Mouse (Mus musculus) brown adipose tissue, adult 24 weeks (tissue): Measurements from ENCODE around the gene Gm42742. TPM values are rescaled to one million over a fixed set of nuclear protein-coding genes. Genes with fewer than 3 reads are reported as not detected.

ENCODE experiments used
- H3K27ac ChIP-seq: fragments of 200-500 bp; replicated peaks from 2 replicates; pipeline ENCODE4 v1.5.1; 2012; ENCODE audit warnings: low read depth, mild to moderate bottlenecking, low read length
- H3K4me1 ChIP-seq: fragments of 200-500 bp; 2 replicates; pipeline ENCODE4 v1.6.1; 2012; ENCODE audit warnings: low read length, mixed read lengths; ENCODE audit not compliant: control insufficient read depth, insufficient read depth, insufficient read length
- H3K4me3 ChIP-seq: fragments of 200-500 bp; 2 replicates; pipeline ENCODE4 v1.5.1; 2012; ENCODE audit warnings: low read depth, mild to moderate bottlenecking, low read length, moderate library complexity; ENCODE audit not compliant: insufficient read depth
- polyA plus RNA-seq: library from polyadenylated mRNA; stranded (reverse); fragments of >200 nt; gene quantifications from 2 replicates; pipeline ENCODE4 v1.2.4, GENCODE M21; 2012; ENCODE audit not compliant: missing spikeins, insufficient read depth, insufficient read length

The Gm42742 gene
- polyA plus RNA-seq, 1 experiment = 12.4 TPM

GRCm38 (mm10) chr7:127023896-127024690 lies 3.2 kb upstream of the Gm42742 start:
- H3K4me3 ChIP-seq = no peak overlapping the region
- H3K27ac ChIP-seq = no peak overlapping the region
- peaks cover 5% of the 10 kb centered on the region for H3K4me1 ChIP-seq

GRCm38 (mm10) chr7:127023272-127023691 lies 2.4 kb upstream of the Gm42742 start:
- Histone ChIP-seq H3K27ac (no peak overlapping the region), H3K4me3 (no peak overlapping the region; the same call in 1 of the 2 replicates), H3K4me1 (peaks cover 5% of the 10 kb centered on the region)

- H3K4me3 ChIP-seq = no peak overlapping the region
- H3K27ac ChIP-seq = no peak overlapping the region
- no peaks in the 10 kb centered on the region; the same call in none of the 2 replicates for H3K4me1 ChIP-seq
These were observed 1.8 kb upstream of the Gm42742 start for GRCm38 (mm10) chr7:127022528-127023271.

GRCm38 (mm10) chr7:127021563-127022527 lies 948 bp upstream of the Gm42742 start:
- H3K4me1 ChIP-seq = no peaks in the 10 kb centered on the region; the same call in none of the 2 replicates
- no peak overlapping the region for H3K27ac ChIP-seq
- no peak overlapping the region for H3K4me3 ChIP-seq

- Histone ChIP-seq H3K4me3 (peak overlapping the region; percentile 39), H3K4me1 (peaks cover 6% of the 10 kb centered on the region), H3K27ac (no peak overlapping the region)
These were observed 406 bp downstream of the Gm42742 start for GRCm38 (mm10) chr7:127020491-127020890.

GRCm38 (mm10) chr7:127020031-127020430 lies 866 bp downstream of the Gm42742 start:
- H3K4me1 ChIP-seq = peaks cover 8% of the 10 kb centered on the region
- peak overlapping the region; percentile 39 for H3K4me3 ChIP-seq
- H3K27ac ChIP-seq = no peak overlapping the region

- Histone ChIP-seq H3K27ac (no peak overlapping the region), H3K4me3 (peak overlapping the region; percentile 39; the same call in 1 of the 2 replicates), H3K4me1 (peaks cover 9% of the 10 kb centered on the region)
These were observed 1.5 kb downstream of the Gm42742 start for GRCm38 (mm10) chr7:127019306-127019960.

- Histone ChIP-seq H3K27ac (peak overlapping the region; percentile 45; the same call in 1 of the 2 replicates), H3K4me1 (peaks cover 9% of the 10 kb centered on the region), H3K4me3 (peak overlapping the region; percentile 6; the same call in 1 of the 2 replicates)
These were observed 2.2 kb downstream of the Gm42742 start for GRCm38 (mm10) chr7:127018416-127019305.

GRCm38 (mm10) chr7:127017950-127018345 lies 2.9 kb downstream of the Gm42742 start:
- no peak overlapping the region for H3K4me3 ChIP-seq
- H3K4me1 ChIP-seq = peaks cover 15% of the 10 kb centered on the region
- H3K27ac ChIP-seq = 0 out of 2 replicates have a peak overlapping the region, but pooled peaks have one; percentile 23

- peak within 1 kb of the TSS; percentile 93 for H3K27ac ChIP-seq
- peak within 1 kb of the TSS; percentile 83 for H3K4me3 ChIP-seq
- peaks cover 17% of the 10 kb centered on the region for H3K4me1 ChIP-seq
These were observed 3.6 kb downstream of the Gm42742 start, which contains the start of gene Pagr1a for GRCm38 (mm10) chr7:127016971-127017949. Gene Pagr1a, minus strand, starts transcription at chr7:127017352.

GRCm38 (mm10) chr7:127016486-127016938 lies 4.4 kb downstream of the Gm42742 start:
- peak overlapping the region; percentile 83 for H3K4me3 ChIP-seq
- H3K4me1 ChIP-seq = peaks cover 17% of the 10 kb centered on the region
- peak overlapping the region; percentile 93 for H3K27ac ChIP-seq

- Histone ChIP-seq H3K4me3 (peak within 1 kb of the TSS; percentile 83), H3K4me1 (peaks cover 17% of the 10 kb centered on the region), H3K27ac (peak within 1 kb of the TSS; percentile 93)
These were observed 4.6 kb downstream of the Gm42742 start, which contains the start of gene Pagr1b for GRCm38 (mm10) chr7:127016481-127016485. Gene Pagr1b, minus strand, starts transcription at chr7:127016484.

GRCm38 (mm10) chr7:127016081-127016480 lies 4.8 kb downstream of the Gm42742 start:
- peaks cover 17% of the 10 kb centered on the region for H3K4me1 ChIP-seq
- peak overlapping the region; percentile 93 for H3K27ac ChIP-seq
- peak overlapping the region; percentile 83 for H3K4me3 ChIP-seq
